Mouse (Mus musculus) urinary bladder, postnatal 25 days (tissue): Measurements from ENCODE around the gene Wnt5a.
A peak's percentile ranks its signal among the peaks of the same experiment; 100 is the strongest.

Source experiments
- DNase-seq: peaks from one replicate; pipeline ENCODE4 v3.0.0; 2022; ENCODE audit warnings: low spot score

Wnt5a gene

GRCm38 (mm10) chr14:28504101-28505050, at the start of gene Wnt5a:
TSS of gene Wnt5a (plus strand) at chr14:28504750.
- peak; percentile 49 for DNase-seq

GRCm38 (mm10) chr14:28456372-28457076, 48.0 kb upstream of the Wnt5a start:
- no peak for DNase-seq

GRCm38 (mm10) chr14:28457428-28457827, 47.1 kb upstream of the Wnt5a start:
- no peak for DNase-seq

- DNase-seq: no peak
Observed at GRCm38 (mm10) chr14:28467956-28468355, 36.6 kb upstream of the Wnt5a start.

- no peak for DNase-seq
Observed at GRCm38 (mm10) chr14:28469696-28470095, 34.9 kb upstream of the Wnt5a start.

- no peak for DNase-seq
Observed at GRCm38 (mm10) chr14:28470212-28470611, 34.3 kb upstream of the Wnt5a start.

- no peak for DNase-seq
Observed at GRCm38 (mm10) chr14:28475012-28475411, 29.5 kb upstream of the Wnt5a start.

- no peak for DNase-seq
Observed at GRCm38 (mm10) chr14:28475421-28475820, 29.1 kb upstream of the Wnt5a start.

- DNase-seq: no peak
Observed at GRCm38 (mm10) chr14:28476746-28477145, 27.8 kb upstream of the Wnt5a start.

GRCm38 (mm10) chr14:28480866-28481265, 23.7 kb upstream of the Wnt5a start:
- DNase-seq: no peak

- DNase-seq: no peak
Observed at GRCm38 (mm10) chr14:28493806-28494205, 10.7 kb upstream of the Wnt5a start.

- no peak for DNase-seq
Observed at GRCm38 (mm10) chr14:28494273-28494672, 10.3 kb upstream of the Wnt5a start.

GRCm38 (mm10) chr14:28501216-28501878, 3.2 kb upstream of the Wnt5a start:
- DNase-seq: no peak

GRCm38 (mm10) chr14:28503276-28503675, 1.3 kb upstream of the Wnt5a start:
- DNase-seq: no peak

GRCm38 (mm10) chr14:28505051-28505585, 568 bp downstream of the Wnt5a start:
- DNase-seq: peak; percentile 54

GRCm38 (mm10) chr14:28505586-28506375, 1.2 kb downstream of the Wnt5a start:
- peak; percentile 41 for DNase-seq

GRCm38 (mm10) chr14:28506376-28506831, 1.9 kb downstream of the Wnt5a start:
- DNase-seq: peak; percentile 58

- DNase-seq: no peak
Observed at GRCm38 (mm10) chr14:28507011-28507410, 2.5 kb downstream of the Wnt5a start.

GRCm38 (mm10) chr14:28507471-28507870, 2.9 kb downstream of the Wnt5a start:
- peak; percentile 74 for DNase-seq

- DNase-seq: no peak
Observed at GRCm38 (mm10) chr14:28508288-28509258, 4.0 kb downstream of the Wnt5a start.
